Mouse (Mus musculus) stomach, embryonic 16.5 days (tissue): ENCODE measurements around the gene Pdzd9. TPM values are rescaled to one million over a fixed set of nuclear protein-coding genes. Genes with fewer than 3 reads are reported as not detected.

Experiments used
- ATAC-seq: fragments of 200-750 bp; cut with Nextera tagmentation; 2 replicates; pipeline ENCODE4 v1.8.0; 2017; ENCODE audit warnings: moderate number of reproducible peaks, moderate TSS enrichment; ENCODE audit not compliant: insufficient read depth, low FRiP score
- H3K27ac ChIP-seq: fragments of 300-500 bp; sonication (generic); 2 replicates; pipeline ENCODE4 v1.5.1; 2014; ENCODE audit warnings: low read length
- H3K27me3 ChIP-seq: fragments of 300-500 bp; sonication (generic); 2 replicates; pipeline ENCODE4 v1.6.1; 2014; ENCODE audit warnings: low read length, control low read depth, mixed read lengths; ENCODE audit not compliant: control insufficient read depth, insufficient read depth
- H3K36me3 ChIP-seq: fragments of 300-500 bp; sonication (generic); 2 replicates; pipeline ENCODE4 v1.6.1; 2014; ENCODE audit warnings: low read length; ENCODE audit not compliant: control insufficient read depth, insufficient read depth
- H3K4me1 ChIP-seq: fragments of 300-500 bp; sonication (generic); 2 replicates; pipeline ENCODE4 v1.6.1; 2014; ENCODE audit warnings: low read length, control low read depth, mixed read lengths; ENCODE audit not compliant: control insufficient read depth, insufficient read depth
- H3K4me2 ChIP-seq: fragments of 300-500 bp; sonication (generic); 2 replicates; pipeline ENCODE4 v1.6.1; 2014; ENCODE audit warnings: low read depth, low read length, mixed read lengths
- H3K4me3 ChIP-seq: fragments of 300-500 bp; sonication (generic); replicated peaks from 2 replicates; pipeline ENCODE4 v1.5.1; 2014; ENCODE audit warnings: mild to moderate bottlenecking, low read length
- H3K9ac ChIP-seq: fragments of 300-500 bp; sonication (generic); 2 replicates; pipeline ENCODE4 v1.6.1; 2014; ENCODE audit warnings: low read length
- H3K9me3 ChIP-seq: fragments of 300-500 bp; sonication (generic); replicated peaks from 2 replicates; pipeline ENCODE4 v1.6.1; 2016; ENCODE audit warnings: low read length, control low read depth; ENCODE audit not compliant: control insufficient read depth
- WGBS: fragments of 180-500 bp; shearing (Covaris S2); extraction: QIAGEN DNeasy Blood & Tissue Kit; methylation state at CpG from one replicate; pipeline ENCODE4 v1.1.7; 2014; 5-methylcytosine and 5-hydroxymethylcytosine counted together
- polyA plus RNA-seq: library from polyadenylated mRNA; unstranded; fragments of >200 nt; fragmentation: Nextera tagmentation; extraction: Ambion mirVana; gene quantifications from 2 replicates; pipeline ENCODE4 v1.2.1, GENCODE M21; 2015

The Pdzd9 gene
- polyA plus RNA-seq, 1 experiment from 2014 or later: 0.17 TPM

GRCm38 (mm10) chr7:120695196-120695595, 25.1 kb upstream of the Pdzd9 start:
- 26% methylated on average over 6 of the region's 6 CpGs for WGBS
- no peaks in the 10 kb centered on the region for H3K27me3 ChIP-seq
- H3K4me1 ChIP-seq: peaks cover 3% of the 10 kb centered on the region; the same call in 1 of the 2 replicates
- H3K36me3 ChIP-seq: peaks cover 4% of the 10 kb centered on the region; the same call in 1 of the 2 replicates
- H3K9me3 ChIP-seq: no peaks in the 10 kb centered on the region
- no peak overlapping the region for H3K4me2 ChIP-seq
- no peak overlapping the region for H3K27ac ChIP-seq
- H3K4me3 ChIP-seq: no peak overlapping the region
- no peak overlapping the region for H3K9ac ChIP-seq
- no peak for ATAC-seq

- no peak overlapping the region for H3K4me3 ChIP-seq
- peaks cover 4% of the 10 kb centered on the region; the same call in 1 of the 2 replicates for H3K36me3 ChIP-seq
- no peak overlapping the region for H3K27ac ChIP-seq
- WGBS: 98% methylated on average over 5 of the region's 5 CpGs
- H3K4me2 ChIP-seq: no peak overlapping the region
- peaks cover 3% of the 10 kb centered on the region; the same call in 1 of the 2 replicates for H3K4me1 ChIP-seq
- H3K9ac ChIP-seq: no peak overlapping the region
- ATAC-seq: no peak
- no peaks in the 10 kb centered on the region for H3K27me3 ChIP-seq
- no peaks in the 10 kb centered on the region for H3K9me3 ChIP-seq
Observed at GRCm38 (mm10) chr7:120693831-120694375, 23.8 kb upstream of the Pdzd9 start.

GRCm38 (mm10) chr7:120690634-120691033, 20.5 kb upstream of the Pdzd9 start:
- no peak for ATAC-seq
- H3K4me1 ChIP-seq: peaks cover 9% of the 10 kb centered on the region
- no peak overlapping the region for H3K9ac ChIP-seq
- no peaks in the 10 kb centered on the region for H3K9me3 ChIP-seq
- H3K36me3 ChIP-seq: peaks cover 4% of the 10 kb centered on the region; the same call in 1 of the 2 replicates
- H3K27me3 ChIP-seq: no peaks in the 10 kb centered on the region
- no peak overlapping the region for H3K4me2 ChIP-seq
- no peak overlapping the region for H3K4me3 ChIP-seq
- no peak overlapping the region for H3K27ac ChIP-seq
- 77% methylated on average over 4 of the region's 4 CpGs for WGBS

- Histone ChIP-seq H3K27me3 (no peaks in the 10 kb centered on the region), H3K4me1 (peaks cover 16% of the 10 kb centered on the region), H3K36me3 (no peaks in the 10 kb centered on the region), H3K9me3 (no peaks in the 10 kb centered on the region), H3K9ac (no peak overlapping the region), H3K4me3 (no peak overlapping the region), H3K27ac (no peak overlapping the region), H3K4me2 (peak overlapping the region; percentile 17; the same call in 1 of the 2 replicates)
- WGBS: 53% methylated on average over 6 of the region's 6 CpGs
- ATAC-seq: no peak
Observed at GRCm38 (mm10) chr7:120685227-120685626, 15.1 kb upstream of the Pdzd9 start.

- Histone ChIP-seq H3K36me3 (no peaks in the 10 kb centered on the region), H3K9me3 (no peaks in the 10 kb centered on the region), H3K4me1 (peaks cover 17% of the 10 kb centered on the region), H3K4me3 (no peak overlapping the region), H3K27ac (no peak overlapping the region), H3K9ac (no peak overlapping the region), H3K4me2 (peak overlapping the region; percentile 17; the same call in 1 of the 2 replicates), H3K27me3 (no peaks in the 10 kb centered on the region)
- peak; percentile 13; the same call in 1 of the 2 replicates for ATAC-seq
- WGBS: 56% methylated on average over 2 of the region's 2 CpGs
Observed at GRCm38 (mm10) chr7:120684731-120685161, 14.6 kb upstream of the Pdzd9 start.

- no peaks in the 10 kb centered on the region for H3K36me3 ChIP-seq
- no peak overlapping the region for H3K4me3 ChIP-seq
- H3K27me3 ChIP-seq: no peaks in the 10 kb centered on the region
- no peak for ATAC-seq
- H3K9me3 ChIP-seq: no peaks in the 10 kb centered on the region
- no peak overlapping the region for H3K27ac ChIP-seq
- H3K9ac ChIP-seq: no peak overlapping the region
- 70% methylated on average over 4 of the region's 4 CpGs for WGBS
- peaks cover 29% of the 10 kb centered on the region for H3K4me1 ChIP-seq
- H3K4me2 ChIP-seq: no peak overlapping the region
Observed at GRCm38 (mm10) chr7:120682002-120682401, 11.9 kb upstream of the Pdzd9 start.

GRCm38 (mm10) chr7:120679023-120679422, 8.9 kb upstream of the Pdzd9 start:
- peaks cover 27% of the 10 kb centered on the region for H3K4me1 ChIP-seq
- H3K9ac ChIP-seq: peak overlapping the region; percentile 48; the same call in 1 of the 2 replicates
- no peak overlapping the region for H3K27ac ChIP-seq
- H3K27me3 ChIP-seq: no peaks in the 10 kb centered on the region
- peak overlapping the region; percentile 83 for H3K4me3 ChIP-seq
- H3K9me3 ChIP-seq: no peaks in the 10 kb centered on the region
- no peaks in the 10 kb centered on the region for H3K36me3 ChIP-seq
- 40% methylated on average over 8 of the region's 8 CpGs for WGBS
- ATAC-seq: no peak
- H3K4me2 ChIP-seq: peak overlapping the region; percentile 78

- Histone ChIP-seq H3K27ac (no peak overlapping the region), H3K36me3 (no peaks in the 10 kb centered on the region), H3K9me3 (no peaks in the 10 kb centered on the region), H3K4me2 (peak overlapping the region; percentile 78), H3K27me3 (no peaks in the 10 kb centered on the region), H3K4me3 (peak overlapping the region; percentile 83), H3K9ac (peak overlapping the region; percentile 87), H3K4me1 (peaks cover 27% of the 10 kb centered on the region)
- WGBS: 1% methylated on average over 42 of the region's 42 CpGs
- peak; percentile 65 for ATAC-seq
Observed at GRCm38 (mm10) chr7:120677764-120678531, 7.8 kb upstream of the Pdzd9 start.

GRCm38 (mm10) chr7:120677001-120677643, 7.0 kb upstream of the Pdzd9 start, which contains the start of gene Mosmo:
Gene Mosmo (plus strand): TSS chr7:120677618.
- Histone ChIP-seq H3K9me3 (no peaks in the 10 kb centered on the region), H3K4me1 (peaks cover 27% of the 10 kb centered on the region), H3K9ac (peak within 1 kb of the TSS; percentile 87), H3K27ac (peak within 1 kb of the TSS; percentile 73), H3K4me2 (peak within 1 kb of the TSS; percentile 89), H3K27me3 (no peaks in the 10 kb centered on the region), H3K4me3 (peak within 1 kb of the TSS; percentile 83), H3K36me3 (no peaks in the 10 kb centered on the region)
- ATAC-seq: peak; percentile 91
- WGBS: under 1% methylated on average over 44 of the region's 44 CpGs
